Mouse (Mus musculus): ENCODE results near the gene Parva.

Parva gene

GRCm38 (mm10) chr7:112472024-112472707 is 44.9 kb downstream of the Parva start:
- no peak for DNase-seq (ENCODE audit: low read depth, low spot score)

GRCm38 (mm10) chr7:112472708-112473281 is 45.5 kb downstream of the Parva start:
- DNase-seq (ENCODE audit: low read depth, low spot score) = no peak

- DNase-seq (ENCODE audit: low read depth, low spot score) = no peak
Observed at GRCm38 (mm10) chr7:112473649-112474435, 46.5 kb downstream of the Parva start.

GRCm38 (mm10) chr7:112479116-112479515 is 51.8 kb downstream of the Parva start:
- DNase-seq (ENCODE audit: low read depth, low spot score) = peak; percentile 54

- DNase-seq (ENCODE audit: low read depth, low spot score) = no peak
Observed at GRCm38 (mm10) chr7:112481031-112481430, 53.7 kb downstream of the Parva start.

- DNase-seq (ENCODE audit: low read depth, low spot score) = no peak
Observed at GRCm38 (mm10) chr7:112482572-112482971, 55.3 kb downstream of the Parva start.

- DNase-seq (ENCODE audit: low read depth, low spot score) = no peak
Observed at GRCm38 (mm10) chr7:112483382-112483781, 56.1 kb downstream of the Parva start.

GRCm38 (mm10) chr7:112490825-112491224 is 63.5 kb downstream of the Parva start:
- no peak for DNase-seq (ENCODE audit: low read depth, low spot score)

- DNase-seq (ENCODE audit: low read depth, low spot score) = no peak
Observed at GRCm38 (mm10) chr7:112491737-112492136, 64.4 kb downstream of the Parva start.

GRCm38 (mm10) chr7:112495950-112496349 is 68.6 kb downstream of the Parva start:
- no peak for DNase-seq (ENCODE audit: low read depth, low spot score)

GRCm38 (mm10) chr7:112496921-112497320 is 69.6 kb downstream of the Parva start:
- no peak for DNase-seq (ENCODE audit: low read depth, low spot score)

GRCm38 (mm10) chr7:112498591-112499301 is 71.4 kb downstream of the Parva start:
- DNase-seq (ENCODE audit: low read depth, low spot score) = no peak

- DNase-seq (ENCODE audit: low read depth, low spot score) = no peak
Observed at GRCm38 (mm10) chr7:112499453-112500133, 72.3 kb downstream of the Parva start.

- DNase-seq (ENCODE audit: low read depth, low spot score) = no peak
Observed at GRCm38 (mm10) chr7:112500134-112500490, 72.8 kb downstream of the Parva start.

- DNase-seq (ENCODE audit: low read depth, low spot score) = peak; percentile 45
Observed at GRCm38 (mm10) chr7:112502050-112502809, 74.9 kb downstream of the Parva start.

- DNase-seq (ENCODE audit: low read depth, low spot score) = no peak
Observed at GRCm38 (mm10) chr7:112502845-112503244, 75.5 kb downstream of the Parva start.

- DNase-seq (ENCODE audit: low read depth, low spot score) = no peak
Observed at GRCm38 (mm10) chr7:112503448-112503847, 76.1 kb downstream of the Parva start.

- DNase-seq (ENCODE audit: low read depth, low spot score) = no peak
Observed at GRCm38 (mm10) chr7:112503917-112504316, 76.6 kb downstream of the Parva start.

GRCm38 (mm10) chr7:112509107-112509506 is 81.8 kb downstream of the Parva start:
- no peak for DNase-seq (ENCODE audit: low read depth, low spot score)

- DNase-seq (ENCODE audit: low read depth, low spot score) = no peak
Observed at GRCm38 (mm10) chr7:112510336-112511048, 83.2 kb downstream of the Parva start.

All from telencephalon, adult 2 months (tissue).